Mouse (Mus musculus): ENCODE results near the gene Hoxd12.

Gene Hoxd12

GRCm38 (mm10) chr2:74704393-74704998, 29.7 kb downstream of the Hoxd12 start, which contains the start of gene Hoxd8:
Gene Hoxd8, plus strand, starts transcription at chr2:74704615.
- in situ Hi-C loops (cut with MboI, MseI) = no loop called here

GRCm38 (mm10) chr2:74704999-74705466, 30.2 kb downstream of the Hoxd12 start:
- in situ Hi-C loops (cut with MboI, MseI) = no loop called here

GRCm38 (mm10) chr2:74705467-74706089, 30.8 kb downstream of the Hoxd12 start:
- in situ Hi-C loops (cut with MboI, MseI) = no loop called here

- in situ Hi-C loops (cut with MboI, MseI) = no loop called here
Measured at GRCm38 (mm10) chr2:74706393-74706960, 31.7 kb downstream of the Hoxd12 start.

GRCm38 (mm10) chr2:74707599-74707998, 32.8 kb downstream of the Hoxd12 start:
- in situ Hi-C loops (cut with MboI, MseI) = no loop called here

- in situ Hi-C loops (cut with MboI, MseI) = no loop called here
Measured at GRCm38 (mm10) chr2:74708676-74709075, 33.9 kb downstream of the Hoxd12 start.

- in situ Hi-C loops (cut with MboI, MseI) = no loop called here
Measured at GRCm38 (mm10) chr2:74709465-74710419, 34.9 kb downstream of the Hoxd12 start.

- in situ Hi-C loops (cut with MboI, MseI) = no loop called here
Measured at GRCm38 (mm10) chr2:74710929-74711543, 36.2 kb downstream of the Hoxd12 start.

- in situ Hi-C loops (cut with MboI, MseI) = no loop called here
Measured at GRCm38 (mm10) chr2:74711721-74712621, 37.2 kb downstream of the Hoxd12 start, which contains the start of the genes Hoxd3 and Hoxd4. Gene Hoxd3, plus strand, starts transcription at chr2:74711927. Gene Hoxd4, plus strand, starts transcription at chr2:74711929.

GRCm38 (mm10) chr2:74713239-74714150, 38.7 kb downstream of the Hoxd12 start:
- in situ Hi-C loops (cut with MboI, MseI) = no loop called here

- in situ Hi-C loops (cut with MboI, MseI) = no loop called here
Measured at GRCm38 (mm10) chr2:74714156-74714789, 39.5 kb downstream of the Hoxd12 start.

- in situ Hi-C loops (cut with MboI, MseI) = loop anchor here (5.0 kb wide), 2 partner anchors 247 to 427 kb away; no protein-coding TSS in a partner anchor
Measured at GRCm38 (mm10) chr2:74714881-74715280, 40.1 kb downstream of the Hoxd12 start.

- in situ Hi-C loops (cut with MboI, MseI) = loop anchor here (5.0 kb wide), 2 partner anchors 247 to 427 kb away; no protein-coding TSS in a partner anchor
Measured at GRCm38 (mm10) chr2:74715504-74716241, 40.9 kb downstream of the Hoxd12 start.

- in situ Hi-C loops (cut with MboI, MseI) = loop anchor here (10.0 kb wide), 1 partner anchor 584 kb away; no protein-coding TSS in a partner anchor
Measured at GRCm38 (mm10) chr2:74720384-74720783, 45.6 kb downstream of the Hoxd12 start.

- in situ Hi-C loops (cut with MboI, MseI) = loop anchor here (10.0 kb wide), 1 partner anchor 584 kb away; no protein-coding TSS in a partner anchor
Measured at GRCm38 (mm10) chr2:74720955-74721491, 46.2 kb downstream of the Hoxd12 start.

- in situ Hi-C loops (cut with MboI, MseI) = loop anchor here (10.0 kb wide), 1 partner anchor 583 kb away; no protein-coding TSS in a partner anchor
Measured at GRCm38 (mm10) chr2:74721882-74722281, 47.1 kb downstream of the Hoxd12 start.

- in situ Hi-C loops (cut with MboI, MseI) = loop anchor here (10.0 kb wide), 1 partner anchor 582 kb away; no protein-coding TSS in a partner anchor
Measured at GRCm38 (mm10) chr2:74722949-74723348, 48.1 kb downstream of the Hoxd12 start.
